Mouse (Mus musculus) gastrocnemius, adult 2 months (tissue): ENCODE results near the gene Nae1. TPM values are rescaled to one million over a fixed set of nuclear protein-coding genes. Genes with fewer than 3 reads are reported as not detected.
A peak's percentile ranks its signal among the peaks of the same experiment; 100 is the strongest.

Experiments
- DNase-seq: peaks from one replicate; pipeline ENCODE4 v3.0.0; 2022
- H3K27ac ChIP-seq: fragments of 200-600 bp; 2 replicates; pipeline ENCODE4 v1.8.1; 2022; ENCODE audit warnings: mild to moderate bottlenecking
- H3K4me3 ChIP-seq: fragments of 200-600 bp; 2 replicates; pipeline ENCODE4 v1.8.1; 2022; ENCODE audit warnings: mild to moderate bottlenecking, moderate library complexity
- CTCF ChIP-seq: fragments of 200-600 bp; IDR thresholded peaks from 2 replicates; pipeline ENCODE4 v1.8.1; 2022; ENCODE audit warnings: antibody characterized with exemption, mild to moderate bottlenecking, moderate library complexity
- intact Hi-C: fragments of 180-260 bp; cut with DNase I; formaldehyde crosslinking; loops from one replicate; pipeline ENCODE4 v1.15.1; 2025
- total RNA-seq, 2 experiments: library from RNA; stranded (reverse); gene quantifications; 2 replicates each; pipeline ENCODE4 v1.2.3; 2021

The Nae1 gene
- total RNA-seq, 2 experiments from 2014 or later = 26.1 to 28.3 TPM

GRCm38 (mm10) chr8:104509061-104510006 lies 25.1 kb downstream of the Nae1 start, which contains the start of gene Terb1:
Gene Terb1 (minus strand): TSS chr8:104509910.
- intact Hi-C loops = no loop called here
- H3K4me3 ChIP-seq = peak within 1 kb of the TSS; percentile 74
- peak; percentile 43 for DNase-seq
- no peak for TF ChIP-seq CTCF
- peak within 1 kb of the TSS; percentile 28; the same call in 1 of the 2 replicates for H3K27ac ChIP-seq

GRCm38 (mm10) chr8:104479091-104479490 lies 55.3 kb downstream of the Nae1 start:
- TF ChIP-seq CTCF = no peak
- intact Hi-C loops = no loop called here
- no peak overlapping the region for H3K4me3 ChIP-seq

GRCm38 (mm10) chr8:104472465-104472864 lies 62.0 kb downstream of the Nae1 start:
- intact Hi-C loops = no loop called here
- no peak overlapping the region for H3K4me3 ChIP-seq
- no peak overlapping the region for H3K27ac ChIP-seq
- DNase-seq = no peak
- TF ChIP-seq CTCF = no peak

More at GRCm38 (mm10) chr8:104479091-104479490, 55.3 kb downstream of the Nae1 start:
- DNase-seq = no peak
- H3K27ac ChIP-seq = no peak overlapping the region

GRCm38 (mm10) chr8:104467463-104467862 lies 67.0 kb downstream of the Nae1 start:
- no peak for TF ChIP-seq CTCF

More at GRCm38 (mm10) chr8:104467463-104467862, 67.0 kb downstream of the Nae1 start:
- Histone ChIP-seq H3K4me3 (no peak overlapping the region), H3K27ac (no peak overlapping the region)
- DNase-seq = no peak
- intact Hi-C loops = no loop called here

Other genes with a start within 250 kb of the Nae1 start
- not detected for gene Cmtm2a, start 241.5 kb downstream of the Nae1 start, total RNA-seq
- gene Gm45711, start 224.6 kb downstream of the Nae1 start, total RNA-seq = not detected
- gene Cmtm1, start 224.5 kb downstream of the Nae1 start, total RNA-seq = not detected
- not detected for gene Gm11020, start 213.1 kb downstream of the Nae1 start, total RNA-seq
- gene Cmtm2b, start 212.4 kb downstream of the Nae1 start, total RNA-seq = not detected
- gene Cmtm3, start 195.2 kb downstream of the Nae1 start, total RNA-seq = 1 to 10 TPM; 3.5 to 8.5 TPM
- 1 to 10 TPM; 3.9 to 5.7 TPM for gene Cmtm4, start 138.8 kb downstream of the Nae1 start, total RNA-seq
- gene Dync1li2, start 91.6 kb downstream of the Nae1 start, total RNA-seq = 100 to 1,000 TPM in 1 of 2 experiments, 10 to 100 TPM in 1; 99.8 to 100 TPM
- not detected for gene Terb1, start 24.7 kb downstream of the Nae1 start, total RNA-seq
- gene Car7, start 52 bp upstream of the Nae1 start, total RNA-seq = under 1 TPM; 0.98 to 0.99 TPM
- gene Pdp2, start 56.8 kb upstream of the Nae1 start, total RNA-seq = 1 to 10 TPM; 4.0 to 4.6 TPM
- gene Cdh16, start 89.8 kb upstream of the Nae1 start, total RNA-seq = not detected
- gene Rrad, start 96.7 kb upstream of the Nae1 start, total RNA-seq = 1 to 10 TPM; 2.8 to 3.1 TPM
- 10 to 100 TPM; 33.8 to 42.3 TPM for gene Ciao2b, start 107.3 kb upstream of the Nae1 start, total RNA-seq
- not detected for gene Ces2a, start 199.4 kb upstream of the Nae1 start, total RNA-seq